Comparison of ENCODE assay signal across 18 mouse cellular contexts in genomic region chr13:115257345-115257744, GRCm38 (mm10).
DNase-seq lines count a peak whose midpoint lies in the region; ATAC-seq lines count a peak whose summit lies in the region.
"Had no signal": no experiment of that assay in that cellular context is flagged by ENCODE, and none has a peak within 500 bp of the region (broad histone marks: within the 10 kb centered on the region; RNA-seq: fewer than 3 reads in every experiment).

No protein-coding gene starts in this region.

- no peak overlapping the region for H3K9ac ChIP-seq in forebrain, embryonic 13.5 days
- H3K9ac ChIP-seq in midbrain, embryonic 11.5 days (ENCODE audit: low read length): no peak overlapping the region
- H3K9ac ChIP-seq in midbrain, embryonic 13.5 days (replicated peaks): no peak overlapping the region
- H3K9ac ChIP-seq: embryonic facial prominence, embryonic 13.5 days; forebrain, embryonic 15.5 days had no signal

- DNase-seq in forebrain, embryonic 10.5 days (ENCODE audit: extremely low spot score, low spot score): no peak
- peak; percentile 81 for DNase-seq in midbrain, embryonic 11.5 days (ENCODE audit: low spot score, missing footprints)
- no peak for DNase-seq in midbrain, embryonic 10.5 days (ENCODE audit: low spot score)
- no peak for DNase-seq in left cerebral cortex, postnatal 14 days (ENCODE audit: low spot score in 2 of 2)
- no peak for DNase-seq in spleen, postnatal 4 days (ENCODE audit: low spot score in 2 of 2)
- DNase-seq: adrenal gland, postnatal 14 days; cerebellum, adult 18-20 months; cerebellum, adult 9-11 months; cerebellum, postnatal 36 days; gastrocnemius, postnatal 10 days; heart, adult 18-20 months; heart, postnatal 10 days; heart, postnatal 4 days had no signal

- no peak overlapping the region for H3K4me2 ChIP-seq in forebrain, embryonic 13.5 days
- no peak overlapping the region for H3K4me2 ChIP-seq in midbrain, embryonic 11.5 days
- no peak overlapping the region for H3K4me2 ChIP-seq in midbrain, embryonic 13.5 days (replicated peaks)
- H3K4me2 ChIP-seq: embryonic facial prominence, embryonic 13.5 days; forebrain, embryonic 15.5 days had no signal

- H3K36me3 ChIP-seq in forebrain, embryonic 13.5 days (ENCODE audit: poor library complexity, severe bottlenecking): no peaks in the 10 kb centered on the region
- H3K36me3 ChIP-seq in forebrain, embryonic 10.5 days (replicated peaks): no peaks in the 10 kb centered on the region
- H3K36me3 ChIP-seq in midbrain, embryonic 11.5 days (ENCODE audit: control insufficient read depth, insufficient read depth, low read length): no peaks in the 10 kb centered on the region
- H3K36me3 ChIP-seq in midbrain, embryonic 10.5 days: no peaks in the 10 kb centered on the region
- H3K36me3 ChIP-seq in midbrain, embryonic 13.5 days: no peaks in the 10 kb centered on the region
- H3K36me3 ChIP-seq: embryonic facial prominence, embryonic 13.5 days; forebrain, embryonic 15.5 days; heart, embryonic 10.5 days had no signal

- WGBS in forebrain, embryonic 13.5 days: 54% methylated on average over 2 of the region's 2 CpGs
- 81% methylated on average over 2 of the region's 2 CpGs for WGBS in forebrain, embryonic 10.5 days
- WGBS in midbrain, embryonic 11.5 days: 51% methylated on average over 2 of the region's 2 CpGs
- 66% methylated on average over 2 of the region's 2 CpGs for WGBS in midbrain, embryonic 10.5 days
- WGBS in midbrain, embryonic 13.5 days: 45% methylated on average over 2 of the region's 2 CpGs

- H3K9me3 ChIP-seq in forebrain, embryonic 13.5 days (replicated peaks): no peaks in the 10 kb centered on the region
- no peaks in the 10 kb centered on the region for H3K9me3 ChIP-seq in forebrain, embryonic 10.5 days
- H3K9me3 ChIP-seq in midbrain, embryonic 11.5 days (ENCODE audit: control insufficient read depth, low read length): no peaks in the 10 kb centered on the region
- H3K9me3 ChIP-seq in midbrain, embryonic 10.5 days (replicated peaks): no peaks in the 10 kb centered on the region
- H3K9me3 ChIP-seq in midbrain, embryonic 13.5 days: no peaks in the 10 kb centered on the region
- H3K9me3 ChIP-seq: embryonic facial prominence, embryonic 13.5 days; forebrain, embryonic 15.5 days; heart, embryonic 10.5 days had no signal

- intact Hi-C loops in left cerebral cortex, postnatal 14 days (cut with DNase I): no loop called here

- H3K4me1 ChIP-seq in forebrain, embryonic 13.5 days: no peaks in the 10 kb centered on the region; the same call in 1 of the 2 replicates
- H3K4me1 ChIP-seq in forebrain, embryonic 10.5 days: peaks cover 3% of the 10 kb centered on the region; the same call in 1 of the 2 replicates
- H3K4me1 ChIP-seq in midbrain, embryonic 11.5 days (ENCODE audit: control insufficient read depth, insufficient read depth, low read length): no peaks in the 10 kb centered on the region; the same call in 1 of the 2 replicates
- H3K4me1 ChIP-seq in midbrain, embryonic 10.5 days: peaks cover 7% of the 10 kb centered on the region
- H3K4me1 ChIP-seq in midbrain, embryonic 13.5 days (replicated peaks): peaks cover 6% of the 10 kb centered on the region; the same call in 1 of the 2 replicates
- H3K4me1 ChIP-seq: embryonic facial prominence, embryonic 13.5 days; forebrain, embryonic 15.5 days; heart, embryonic 10.5 days had no signal

- H3K27ac ChIP-seq in forebrain, embryonic 13.5 days: no peak overlapping the region
- no peak overlapping the region for H3K27ac ChIP-seq in forebrain, embryonic 10.5 days
- H3K27ac ChIP-seq in midbrain, embryonic 11.5 days (ENCODE audit: low read depth, low read length): no peak overlapping the region
- no peak overlapping the region for H3K27ac ChIP-seq in midbrain, embryonic 10.5 days (replicated peaks)
- H3K27ac ChIP-seq in midbrain, embryonic 13.5 days: no peak overlapping the region
- H3K27ac ChIP-seq: embryonic facial prominence, embryonic 13.5 days; forebrain, embryonic 15.5 days; heart, embryonic 10.5 days had no signal

- no peaks in the 10 kb centered on the region for H3K27me3 ChIP-seq in forebrain, embryonic 13.5 days
- no peaks in the 10 kb centered on the region for H3K27me3 ChIP-seq in forebrain, embryonic 10.5 days (ENCODE audit: poor library complexity, severe bottlenecking)
- H3K27me3 ChIP-seq in midbrain, embryonic 11.5 days (ENCODE audit: control insufficient read depth, insufficient read depth, low read length): no peaks in the 10 kb centered on the region
- no peaks in the 10 kb centered on the region for H3K27me3 ChIP-seq in midbrain, embryonic 10.5 days (ENCODE audit: low read depth, poor library complexity, severe bottlenecking)
- no peaks in the 10 kb centered on the region for H3K27me3 ChIP-seq in midbrain, embryonic 13.5 days
- H3K27me3 ChIP-seq: embryonic facial prominence, embryonic 13.5 days; forebrain, embryonic 15.5 days had no signal

- H3K4me3 ChIP-seq in forebrain, embryonic 13.5 days: no peak overlapping the region
- H3K4me3 ChIP-seq in forebrain, embryonic 10.5 days: no peak overlapping the region
- H3K4me3 ChIP-seq in midbrain, embryonic 11.5 days (ENCODE audit: low read depth, low read length): no peak overlapping the region
- no peak overlapping the region for H3K4me3 ChIP-seq in midbrain, embryonic 10.5 days
- no peak overlapping the region for H3K4me3 ChIP-seq in midbrain, embryonic 13.5 days (replicated peaks)
- H3K4me3 ChIP-seq: embryonic facial prominence, embryonic 13.5 days; forebrain, embryonic 15.5 days; heart, embryonic 10.5 days had no signal

- ATAC-seq in forebrain, embryonic 13.5 days: 0 out of 2 replicates have a peak, but pooled peaks have one; percentile 33
- ATAC-seq in midbrain, embryonic 11.5 days (ENCODE audit: low FRiP score): peak; percentile 63
- peak; percentile 56 for ATAC-seq in midbrain, embryonic 13.5 days
- ATAC-seq: forebrain, embryonic 15.5 days had no signal
